Mouse (Mus musculus): ENCODE measurements around the gene Asic3.

The Asic3 gene

DNA sequence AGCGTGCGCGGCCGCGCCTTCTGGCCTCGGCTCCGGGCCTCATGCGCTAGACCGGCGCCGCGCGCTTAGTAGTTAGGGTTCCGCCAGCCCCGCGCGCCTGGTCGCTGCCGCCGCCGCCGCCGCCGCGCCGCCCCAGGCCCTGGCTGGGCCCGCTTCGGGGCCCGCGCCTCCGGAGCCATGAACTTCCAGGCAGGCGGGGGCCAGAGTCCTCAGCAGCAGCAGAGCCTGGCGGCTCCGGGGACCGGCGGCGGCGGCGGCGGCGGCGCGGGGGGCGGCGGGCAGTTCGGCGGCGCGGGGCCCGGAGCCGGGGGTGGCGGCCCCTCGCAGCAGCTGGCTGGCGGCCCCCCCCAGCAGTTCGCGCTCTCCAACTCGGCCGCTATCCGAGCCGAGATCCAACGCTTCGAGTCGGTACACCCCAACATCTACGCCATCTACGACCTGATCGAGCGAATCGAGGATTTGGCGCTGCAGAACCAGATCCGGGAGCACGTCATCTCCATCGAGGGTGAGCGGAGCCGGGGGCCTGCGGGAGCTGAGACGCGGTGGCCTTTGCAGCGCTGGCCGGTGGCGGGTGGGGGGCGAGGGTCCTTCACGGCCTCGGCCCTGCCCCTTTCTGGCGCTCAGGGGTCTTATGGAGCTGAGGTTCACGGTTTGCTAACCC lies 39.0 kb downstream of the Asic3 start, which contains the start of gene Agap3:
TSS of gene Agap3 (plus strand) at position 148 of the 661 bp plus-strand sequence.
- peak; percentile 42 for DNase-seq (ENCODE audit: low read depth, low spot score)

GRCm38 (mm10) chr5:24452691-24453233 lies 39.6 kb downstream of the Asic3 start:
- peak; percentile 36 for DNase-seq (ENCODE audit: low read depth, low spot score)

GRCm38 (mm10) chr5:24453283-24453984 lies 40.2 kb downstream of the Asic3 start:
- no peak for DNase-seq (ENCODE audit: low read depth, low spot score)

DNA sequence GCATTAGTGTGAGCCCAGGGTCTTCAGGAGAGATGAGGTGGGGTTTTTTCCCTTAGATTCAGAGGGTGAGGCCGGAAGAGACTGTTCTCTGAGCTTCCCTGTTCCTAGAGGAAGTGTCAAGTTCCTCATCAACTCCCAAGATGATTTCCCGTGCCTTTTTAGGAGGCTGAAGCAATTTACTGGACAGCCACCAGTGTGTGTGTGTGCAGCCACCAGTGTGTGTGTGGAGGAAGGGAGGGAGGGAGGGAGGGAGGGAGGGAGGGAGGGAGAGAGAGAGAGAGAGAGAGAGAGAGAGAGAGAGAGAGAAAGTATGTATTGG lies 40.8 kb downstream of the Asic3 start:
- DNase-seq (ENCODE audit: low read depth, low spot score), result no peak

- peak; percentile 50 for DNase-seq (ENCODE audit: low read depth, low spot score)
Measured at GRCm38 (mm10) chr5:24455076-24455475, 41.9 kb downstream of the Asic3 start.

DNA sequence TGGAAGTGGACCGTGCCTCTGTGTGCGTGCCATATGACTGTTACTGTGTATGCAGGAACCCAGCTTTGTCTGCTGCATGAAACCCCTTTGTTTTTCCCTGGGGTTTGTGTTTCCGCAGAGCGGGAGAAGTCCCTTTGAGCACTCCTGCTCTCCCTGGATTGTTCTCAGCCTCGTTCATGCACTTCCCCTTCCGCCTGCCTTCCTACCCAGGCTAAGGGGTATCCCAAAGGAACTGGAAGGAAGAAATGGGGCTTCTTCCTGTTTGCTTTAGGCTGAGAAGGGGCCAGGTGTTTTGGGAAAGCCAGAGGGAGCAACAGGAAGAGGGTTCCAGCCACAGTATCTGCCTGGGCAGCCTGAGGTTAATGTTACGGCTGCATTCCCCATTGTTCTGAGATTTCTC lies 42.4 kb downstream of the Asic3 start:
- no peak for DNase-seq (ENCODE audit: low read depth, low spot score)

DNA sequence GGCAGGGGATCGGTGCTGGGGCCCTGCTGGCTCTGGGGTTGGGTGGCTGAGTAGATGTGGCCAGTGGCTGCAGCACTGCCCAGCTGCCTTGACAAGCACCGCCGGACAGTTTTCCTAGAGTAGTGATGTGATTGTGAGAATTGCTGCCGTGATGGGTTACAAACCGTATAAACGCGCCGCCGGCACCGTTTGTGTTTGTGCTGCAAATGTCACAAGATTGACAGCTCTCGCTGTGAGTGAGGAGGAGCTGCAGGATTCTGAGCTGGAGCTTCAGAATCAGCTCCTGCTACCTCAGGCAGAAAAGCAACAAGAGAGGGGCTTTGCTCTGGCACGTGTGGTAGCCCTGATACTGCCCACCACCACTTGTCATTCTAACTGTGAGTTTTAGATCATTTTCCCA lies 53.6 kb downstream of the Asic3 start:
- no peak for DNase-seq (ENCODE audit: low read depth, low spot score)

All from ZHBTc4 (cell line).